Mouse (Mus musculus): ENCODE results near the gene Nsmce1. TPM values are rescaled to one million over a fixed set of nuclear protein-coding genes. Genes with fewer than 3 reads are reported as not detected.

Gene Nsmce1
- 16.7 and 35.8 TPM in 2 replicates for polyA plus RNA-seq (2012; rRNA removed)

DNA sequence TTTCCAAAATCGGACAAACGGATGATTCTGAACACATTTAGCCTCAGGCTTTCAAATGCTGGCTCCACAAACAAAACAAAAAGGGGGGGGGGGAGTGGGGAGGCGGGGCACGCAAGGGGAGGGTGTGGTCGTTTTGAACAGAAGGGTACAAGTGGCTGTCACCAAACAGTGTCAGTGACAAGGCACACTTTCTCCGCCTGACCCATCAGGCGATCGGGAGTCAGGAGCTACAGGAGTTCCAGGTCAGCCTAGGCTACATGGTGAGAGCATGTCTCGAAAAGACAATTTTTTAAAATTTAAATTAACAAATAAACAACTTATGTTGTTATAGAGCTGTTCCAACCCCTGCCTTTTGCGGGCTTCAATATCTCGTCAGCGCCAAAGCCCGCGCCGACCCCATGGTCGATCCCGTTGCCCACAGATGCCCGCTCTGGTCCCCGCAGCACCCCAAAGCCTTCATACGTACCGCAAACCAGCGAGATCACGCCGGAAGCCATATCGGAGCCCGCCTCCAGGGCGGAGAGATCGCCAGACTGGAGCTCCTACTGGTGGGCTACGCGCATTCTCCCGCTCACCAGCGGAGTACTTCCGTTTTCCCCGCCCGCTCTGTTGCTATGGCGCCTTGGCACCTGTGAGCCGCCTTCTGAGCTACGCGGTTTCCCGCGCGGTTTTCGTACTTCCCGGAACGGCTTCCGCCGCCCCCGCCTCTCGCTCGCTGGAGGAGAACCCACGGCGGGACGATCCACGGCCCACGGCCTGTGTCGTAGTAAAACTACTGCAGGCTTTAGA lies at the start of gene Nsmce1:
Gene Nsmce1 (minus strand): TSS at position 650 of the 789 bp plus-strand sequence.
- under 1% methylated on average over 56 of the region's 56 CpGs for WGBS
- TF ChIP-seq CTCF (IDR thresholded peaks at IDR 0.05; ENCODE audit: extremely low read depth, insufficient read length, insufficient replicate concordance, low read depth, low read length) (peak; percentile 11; the same call in 1 of the 2 replicates), POLR2A (IDR thresholded peaks at IDR 0.05; ENCODE audit: low read depth, low read length) (peak; percentile 61)
- H3K36me3 ChIP-seq (ENCODE audit: control insufficient read depth, insufficient read depth, low read length): no peaks in the 10 kb centered on the region
- H3K4me3 ChIP-seq (ENCODE audit: low read depth, low read length): peak within 1 kb of the TSS; percentile 85
- no peaks in the 10 kb centered on the region for H3K27me3 ChIP-seq (ENCODE audit: control insufficient read depth, insufficient read depth, low read length)
- peaks cover 29% of the 10 kb centered on the region for H3K4me1 ChIP-seq (ENCODE audit: control insufficient read depth, insufficient read depth, insufficient read length, low read length)
- H3K27ac ChIP-seq (ENCODE audit: insufficient read depth, low read depth, low read length): peak within 1 kb of the TSS; percentile 97

DNA sequence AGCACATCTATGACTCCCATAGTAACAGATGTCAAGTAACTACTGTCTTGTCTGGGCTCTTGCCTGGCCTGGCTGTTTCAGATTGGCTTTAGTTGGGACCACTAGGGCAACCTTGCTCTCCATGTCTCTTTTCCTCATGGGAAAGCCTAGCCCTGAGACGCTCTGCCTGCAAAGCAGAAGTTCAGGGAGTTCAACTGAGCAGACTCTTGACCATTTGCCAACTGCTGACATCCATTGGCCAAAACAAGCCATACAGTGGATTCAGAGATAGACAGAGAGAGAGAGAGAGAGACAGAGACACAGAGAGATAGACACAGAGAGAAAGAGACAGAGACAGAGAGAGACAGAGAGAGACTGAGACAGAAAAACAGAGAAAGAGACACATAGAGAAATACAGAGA lies 49.6 kb upstream of the Nsmce1 start:
- no peak overlapping the region for H3K27ac ChIP-seq (ENCODE audit: insufficient read depth, low read depth, low read length)
- no peaks in the 10 kb centered on the region for H3K27me3 ChIP-seq (ENCODE audit: control insufficient read depth, insufficient read depth, low read length)
- TF ChIP-seq CTCF (IDR thresholded peaks at IDR 0.05; ENCODE audit: extremely low read depth, insufficient read length, insufficient replicate concordance, low read depth, low read length): no peak
- TF ChIP-seq POLR2A (IDR thresholded peaks at IDR 0.05; ENCODE audit: low read depth, low read length): no peak
- H3K4me3 ChIP-seq (ENCODE audit: low read depth, low read length): no peak overlapping the region
- 30% methylated on average over 1 of the region's 1 CpGs for WGBS
- H3K4me1 ChIP-seq (ENCODE audit: control insufficient read depth, insufficient read depth, insufficient read length, low read length): no peaks in the 10 kb centered on the region; the same call in 1 of the 2 replicates
- no peaks in the 10 kb centered on the region for H3K36me3 ChIP-seq (ENCODE audit: control insufficient read depth, insufficient read depth, low read length)

DNA sequence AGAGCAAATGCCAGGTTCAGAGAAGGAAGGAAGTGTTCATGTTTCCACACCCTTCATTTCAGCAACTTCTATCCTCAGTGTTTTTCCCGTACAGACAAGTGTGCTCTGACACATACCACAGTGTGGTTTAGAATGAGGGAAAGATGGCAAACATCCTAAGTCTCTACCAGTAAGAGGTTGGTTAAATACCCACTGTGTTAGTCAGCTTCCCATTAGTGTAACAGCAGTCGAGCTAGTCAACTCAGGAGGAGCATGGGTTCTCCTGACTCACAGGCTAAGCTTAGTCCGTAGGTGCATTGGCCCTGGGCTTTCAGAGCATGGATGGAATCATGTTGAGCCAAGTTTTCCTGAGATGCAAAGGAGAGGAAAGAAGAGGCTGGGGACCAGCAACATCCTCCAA lies 48.0 kb upstream of the Nsmce1 start:
- Histone ChIP-seq H3K4me1 (ENCODE audit: control insufficient read depth, insufficient read depth, insufficient read length, low read length) (no peaks in the 10 kb centered on the region; the same call in 1 of the 2 replicates), H3K36me3 (ENCODE audit: control insufficient read depth, insufficient read depth, low read length) (no peaks in the 10 kb centered on the region), H3K4me3 (ENCODE audit: low read depth, low read length) (no peak overlapping the region), H3K27me3 (ENCODE audit: control insufficient read depth, insufficient read depth, low read length) (no peaks in the 10 kb centered on the region), H3K27ac (ENCODE audit: insufficient read depth, low read depth, low read length) (no peak overlapping the region)
- no peak for TF ChIP-seq POLR2A (IDR thresholded peaks at IDR 0.05; ENCODE audit: low read depth, low read length)
- no peak for TF ChIP-seq CTCF (IDR thresholded peaks at IDR 0.05; ENCODE audit: extremely low read depth, insufficient read length, insufficient replicate concordance, low read depth, low read length)
- 83% methylated on average over 3 of the region's 3 CpGs for WGBS

DNA sequence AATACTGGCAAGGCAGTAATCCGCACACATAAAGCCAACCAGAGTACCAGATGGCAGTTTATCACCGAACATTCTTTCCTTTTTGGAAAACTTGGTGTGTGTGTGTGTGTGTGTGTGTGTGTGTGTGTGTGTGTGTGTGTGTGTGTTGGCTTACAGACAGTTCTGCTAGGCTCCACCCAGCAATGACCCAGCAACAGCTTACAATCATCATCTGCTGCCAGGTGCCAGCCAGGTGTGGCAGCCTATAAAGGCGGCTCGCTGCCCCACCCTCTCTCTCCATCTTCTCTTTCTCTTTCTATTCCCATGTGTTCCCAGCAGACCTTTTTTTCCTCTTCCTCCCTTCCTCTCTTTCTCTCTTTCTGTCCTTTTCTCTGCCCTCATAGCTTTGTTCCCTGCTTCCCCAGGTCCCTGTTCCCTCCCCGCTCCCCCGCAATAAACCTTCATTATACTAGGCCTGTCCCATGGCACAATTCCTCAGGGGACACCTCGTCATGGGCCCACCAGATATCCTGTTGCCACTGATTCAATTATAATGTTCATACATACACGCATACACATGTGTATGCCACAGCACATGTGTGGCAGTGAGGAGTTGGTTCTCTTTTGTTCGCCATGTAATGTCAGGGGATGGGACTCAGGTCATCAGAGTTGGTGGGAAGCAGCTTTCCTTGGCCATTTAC lies 36.6 kb upstream of the Nsmce1 start:
- H3K36me3 ChIP-seq (ENCODE audit: control insufficient read depth, insufficient read depth, low read length): no peaks in the 10 kb centered on the region
- peaks cover 3% of the 10 kb centered on the region; the same call in 1 of the 2 replicates for H3K4me1 ChIP-seq (ENCODE audit: control insufficient read depth, insufficient read depth, insufficient read length, low read length)
- no peak overlapping the region for H3K4me3 ChIP-seq (ENCODE audit: low read depth, low read length)
- H3K27me3 ChIP-seq (ENCODE audit: control insufficient read depth, insufficient read depth, low read length): no peaks in the 10 kb centered on the region
- TF ChIP-seq POLR2A (IDR thresholded peaks at IDR 0.05; ENCODE audit: low read depth, low read length): no peak
- TF ChIP-seq CTCF (IDR thresholded peaks at IDR 0.05; ENCODE audit: extremely low read depth, insufficient read length, insufficient replicate concordance, low read depth, low read length): no peak
- peak overlapping the region; percentile 20; the same call in 1 of the 2 replicates for H3K27ac ChIP-seq (ENCODE audit: insufficient read depth, low read depth, low read length)
- 51% methylated on average over 9 of the region's 9 CpGs for WGBS

DNA sequence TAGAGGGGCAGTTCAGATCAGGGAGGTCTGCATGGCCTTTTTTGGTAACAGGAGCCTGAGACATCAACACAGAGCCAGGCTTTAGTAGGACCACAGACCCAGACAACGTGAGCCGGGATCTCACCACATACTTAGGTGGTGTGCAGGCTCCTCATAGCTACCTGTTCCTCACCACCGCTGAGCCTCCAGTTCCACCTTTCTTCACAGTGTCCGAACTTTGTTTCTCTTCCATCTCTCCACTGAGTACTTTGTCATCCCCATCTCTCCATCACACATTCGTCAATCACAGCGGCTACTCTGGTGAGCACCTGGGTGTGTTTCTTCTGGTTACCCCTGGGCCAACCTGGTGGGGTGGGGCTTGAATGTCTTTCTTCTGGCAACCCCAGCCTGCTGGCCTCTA lies 35.8 kb upstream of the Nsmce1 start:
- peaks cover 3% of the 10 kb centered on the region; the same call in 1 of the 2 replicates for H3K4me1 ChIP-seq (ENCODE audit: control insufficient read depth, insufficient read depth, insufficient read length, low read length)
- 89% methylated on average over 6 of the region's 6 CpGs for WGBS
- H3K36me3 ChIP-seq (ENCODE audit: control insufficient read depth, insufficient read depth, low read length): no peaks in the 10 kb centered on the region
- no peak overlapping the region for H3K4me3 ChIP-seq (ENCODE audit: low read depth, low read length)
- TF ChIP-seq CTCF (IDR thresholded peaks at IDR 0.05; ENCODE audit: extremely low read depth, insufficient read length, insufficient replicate concordance, low read depth, low read length): no peak
- H3K27me3 ChIP-seq (ENCODE audit: control insufficient read depth, insufficient read depth, low read length): no peaks in the 10 kb centered on the region
- H3K27ac ChIP-seq (ENCODE audit: insufficient read depth, low read depth, low read length): no peak overlapping the region

- 43% methylated on average over 3 of the region's 3 CpGs for WGBS
- no peak overlapping the region for H3K27ac ChIP-seq (ENCODE audit: insufficient read depth, low read depth, low read length)
- H3K4me3 ChIP-seq (ENCODE audit: low read depth, low read length): no peak overlapping the region
- no peak for TF ChIP-seq POLR2A (IDR thresholded peaks at IDR 0.05; ENCODE audit: low read depth, low read length)
- TF ChIP-seq CTCF (IDR thresholded peaks at IDR 0.05; ENCODE audit: extremely low read depth, insufficient read length, insufficient replicate concordance, low read depth, low read length): no peak
- H3K36me3 ChIP-seq (ENCODE audit: control insufficient read depth, insufficient read depth, low read length): no peaks in the 10 kb centered on the region
- H3K27me3 ChIP-seq (ENCODE audit: control insufficient read depth, insufficient read depth, low read length): no peaks in the 10 kb centered on the region
- peaks cover under 1% of the 10 kb centered on the region; the same call in 1 of the 2 replicates for H3K4me1 ChIP-seq (ENCODE audit: control insufficient read depth, insufficient read depth, insufficient read length, low read length)
Observed at GRCm38 (mm10) chr7:125523051-125523450, 31.7 kb upstream of the Nsmce1 start.

- TF ChIP-seq POLR2A (IDR thresholded peaks at IDR 0.05; ENCODE audit: low read depth, low read length) (no peak), CTCF (IDR thresholded peaks at IDR 0.05; ENCODE audit: extremely low read depth, insufficient read length, insufficient replicate concordance, low read depth, low read length) (no peak)
- H3K27me3 ChIP-seq (ENCODE audit: control insufficient read depth, insufficient read depth, low read length): no peaks in the 10 kb centered on the region
- peaks cover 6% of the 10 kb centered on the region; the same call in 1 of the 2 replicates for H3K4me1 ChIP-seq (ENCODE audit: control insufficient read depth, insufficient read depth, insufficient read length, low read length)
- no peak overlapping the region for H3K27ac ChIP-seq (ENCODE audit: insufficient read depth, low read depth, low read length)
- H3K4me3 ChIP-seq (ENCODE audit: low read depth, low read length): no peak overlapping the region
- WGBS: 87% methylated on average over 3 of the region's 3 CpGs
- no peaks in the 10 kb centered on the region for H3K36me3 ChIP-seq (ENCODE audit: control insufficient read depth, insufficient read depth, low read length)
Observed at GRCm38 (mm10) chr7:125519715-125520114, 28.3 kb upstream of the Nsmce1 start.

Data from small intestine, adult 2 months (tissue).